Mouse (Mus musculus): ENCODE measurements at regions not wholly inside any gene's neighbourhood (a gene's known extent, or its start where the extent isn't known, plus 50 kb on each side); places are given as distances from the start of the nearest gene placed in this dataset.

DNA sequence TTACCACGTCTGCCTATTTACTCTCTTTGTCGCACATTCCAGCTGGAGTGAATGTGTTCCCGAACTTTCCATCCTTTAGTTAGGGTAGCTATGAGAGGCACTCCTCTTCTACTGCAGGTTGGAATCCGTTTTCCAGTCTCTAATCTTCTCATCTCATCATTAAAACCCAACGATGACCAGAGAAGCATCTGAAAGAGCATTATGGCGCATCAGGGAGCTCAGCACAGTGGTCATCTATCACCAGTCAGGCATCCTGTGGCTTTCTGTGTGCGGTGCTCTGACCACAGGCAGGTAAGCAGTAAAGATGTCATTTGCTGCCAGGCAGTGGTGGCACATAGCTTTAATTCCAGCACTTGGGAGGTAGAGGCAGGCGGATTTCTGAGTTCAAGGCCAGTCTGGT, 63.0 kb upstream of the Ccdc39 start:
- TF ChIP-seq CTCF (IDR thresholded peaks at IDR 0.05; ENCODE audit: borderline replicate concordance, insufficient read depth, low read length) = no peak
- TF ChIP-seq POLR2A (IDR thresholded peaks at IDR 0.05; ENCODE audit: low read depth, low read length) = no peak

All from embryonic fibroblast, embryonic 13.5 days (primary cell).